15 mouse cellular contexts compared by ENCODE assay signal in genomic region chr11:82847571-82848000, GRCm38 (mm10). TPM values are rescaled to one million over a fixed set of nuclear protein-coding genes. Genes with fewer than 3 reads are reported as not detected.
DNase-seq lines count a peak whose midpoint lies in the region; ATAC-seq and TF ChIP-seq lines count a peak whose summit lies in the region.
"Had no signal": no experiment of that assay in that cellular context is flagged by ENCODE, and none has a peak within 500 bp of the region (broad histone marks: within the 10 kb centered on the region; RNA-seq: fewer than 3 reads in every experiment).

No protein-coding gene starts in this region.

- no peaks in the 10 kb centered on the region for H3K27me3 ChIP-seq in heart, postnatal 0 days (ENCODE audit: control insufficient read depth, insufficient read depth, low read length)
- no peaks in the 10 kb centered on the region for H3K27me3 ChIP-seq in heart, adult 2 months (ENCODE audit: control insufficient read depth, insufficient read depth, low read length)
- H3K27me3 ChIP-seq in liver, embryonic 16.5 days (ENCODE audit: control insufficient read depth, insufficient read depth, low read depth, low read length), result no peaks in the 10 kb centered on the region
- H3K27me3 ChIP-seq: neural tube, embryonic 12.5 days had no signal

- no peak for ATAC-seq in heart, postnatal 0 days (ENCODE audit: insufficient read depth, low read depth)
- ATAC-seq in liver, embryonic 16.5 days (ENCODE audit: low read depth), result peak; percentile 80

- no peaks in the 10 kb centered on the region for H3K9me3 ChIP-seq in heart, postnatal 0 days (replicated peaks; ENCODE audit: control insufficient read depth, low read length)
- H3K9me3 ChIP-seq in liver, embryonic 16.5 days (replicated peaks; ENCODE audit: control insufficient read depth, low read length), result no peaks in the 10 kb centered on the region
- H3K9me3 ChIP-seq: neural tube, embryonic 12.5 days had no signal

- TF ChIP-seq POLR2A in heart, adult 2 months (IDR thresholded peaks at IDR 0.05; ENCODE audit: insufficient read depth, low read depth, low read length), result no peak

- no peak for TF ChIP-seq EP300 in heart, postnatal 0 days (IDR thresholded peaks at IDR 0.05; ENCODE audit: low read depth)
- TF ChIP-seq EP300 in heart, adult 2 months (IDR thresholded peaks at IDR 0.05; ENCODE audit: insufficient read depth, low read depth, low read length), result no peak

- H3K4me2 ChIP-seq in heart, postnatal 0 days (ENCODE audit: low read depth, low read length), result no peak overlapping the region
- peak overlapping the region; percentile 84 for H3K4me2 ChIP-seq in liver, embryonic 16.5 days (ENCODE audit: low read depth, low read length)
- H3K4me2 ChIP-seq: neural tube, embryonic 12.5 days had no signal

- H3K79me2 ChIP-seq in heart, adult 2 months (replicated peaks; ENCODE audit: control insufficient read depth, insufficient read depth, low read length), result no peaks in the 10 kb centered on the region

- H3K27ac ChIP-seq in heart, postnatal 0 days (ENCODE audit: low read depth), result no peak overlapping the region
- H3K27ac ChIP-seq in heart, adult 2 months, result no peak overlapping the region
- peak overlapping the region; percentile 98 for H3K27ac ChIP-seq in liver, embryonic 16.5 days (ENCODE audit: low read length)
- H3K27ac ChIP-seq: macrophage; neural tube, embryonic 12.5 days had no signal

- H3K9ac ChIP-seq in heart, postnatal 0 days (replicated peaks; ENCODE audit: low read depth, low read length), result no peak overlapping the region
- H3K9ac ChIP-seq in heart, adult 2 months (ENCODE audit: low read depth, low read length), result no peak overlapping the region
- H3K9ac ChIP-seq in liver, embryonic 16.5 days (ENCODE audit: low read depth, low read length), result peak overlapping the region; percentile 49
- H3K9ac ChIP-seq: neural tube, embryonic 12.5 days had no signal

- no peak overlapping the region for H3K4me3 ChIP-seq in heart, postnatal 0 days (ENCODE audit: low read depth, low read length)
- no peak overlapping the region for H3K4me3 ChIP-seq in heart, adult 2 months
- peak overlapping the region; percentile 37 for H3K4me3 ChIP-seq in liver, embryonic 16.5 days (ENCODE audit: low read depth, low read length)
- H3K4me3 ChIP-seq: neural tube, embryonic 12.5 days had no signal

- no peak for TF ChIP-seq CTCF in heart, postnatal 0 days (IDR thresholded peaks at IDR 0.05; ENCODE audit: low read depth)
- TF ChIP-seq CTCF in heart, adult 2 months (IDR thresholded peaks at IDR 0.05), result no peak

- DNase-seq in heart, postnatal 0 days (ENCODE audit: low spot score), result peak; percentile 44
- no peak for DNase-seq in heart, adult 2 months
- DNase-seq in MEL-GATA-1-ER (ENCODE audit: extremely low read depth, low read depth), result peak; percentile 86
- DNase-seq in c-Kit-negative CD71-positive TER-119-positive erythroid progenitor cells, embryonic 14.5 days (ENCODE audit: low read depth, low spot score), result peak; percentile 90
- DNase-seq in layer of hippocampus, postnatal 36 days, result no peak
- no peak for DNase-seq in adrenal gland, adult (ENCODE audit: inconsistent age in 2 of 2, low spot score in 1 of 2)
- DNase-seq: adrenal gland, postnatal 25 days; cerebellum, postnatal 14 days; kidney, adult 18-20 months; thymus, postnatal 4 days had no signal

- WGBS in heart, postnatal 0 days, result 43% methylated on average over 6 of the region's 6 CpGs
- WGBS in heart, adult 2 months, result 59% methylated on average over 6 of the region's 6 CpGs
- WGBS in liver, embryonic 16.5 days (ENCODE audit: insufficient replicate concordance), result 23% methylated on average over 6 of the region's 6 CpGs

- intact Hi-C loops in heart, adult 2 months (cut with DNase I), result no loop called here

- H3K4me1 ChIP-seq in heart, postnatal 0 days (ENCODE audit: control insufficient read depth, insufficient read depth), result peaks cover 12% of the 10 kb centered on the region; the same call in 1 of the 2 replicates
- peaks cover 4% of the 10 kb centered on the region; the same call in 1 of the 2 replicates for H3K4me1 ChIP-seq in heart, adult 2 months (ENCODE audit: control insufficient read depth, insufficient read depth, low read length)
- peaks cover 78% of the 10 kb centered on the region for H3K4me1 ChIP-seq in liver, embryonic 16.5 days (ENCODE audit: control insufficient read depth, low read depth, low read length)

- no peaks in the 10 kb centered on the region for H3K36me3 ChIP-seq in heart, postnatal 0 days (replicated peaks; ENCODE audit: control insufficient read depth, insufficient read depth, low read length)
- no peaks in the 10 kb centered on the region for H3K36me3 ChIP-seq in heart, adult 2 months (ENCODE audit: control insufficient read depth, insufficient read depth, low read length)
- no peaks in the 10 kb centered on the region for H3K36me3 ChIP-seq in liver, embryonic 16.5 days (ENCODE audit: control insufficient read depth, insufficient read depth)
- H3K36me3 ChIP-seq: neural tube, embryonic 12.5 days had no signal

RNA-seq across cellular contexts. Expression of gene Rffl, which starts 23.4 kb away (rescaled TPM):
- total RNA-seq in heart, postnatal 0 days (2014; rRNA removed; ENCODE audit: low replicate concordance), result 3.8 and 4.8 TPM in 2 replicates
- 2.3 and 2.4 TPM in 2 replicates for polyA plus RNA-seq in heart, postnatal 0 days (2015; fragmentation: Nextera tagmentation; extraction: Ambion mirVana)
- total RNA-seq in heart, adult 2 months (2021), result 1 to 10 TPM; 4.0 to 4.3 TPM
- polyA plus RNA-seq in heart, adult 2 months (2012; rRNA removed), result 4.6 and 5.9 TPM in 2 replicates
- 25.8 and 26.4 TPM in 2 replicates for polyA plus RNA-seq in liver, embryonic 16.5 days (2015; fragmentation: Nextera tagmentation; extraction: Ambion mirVana)
- 10 to 100 TPM; 10.7 to 11.7 TPM for total RNA-seq in layer of hippocampus, postnatal 36 days (2021)

RNA-seq across cellular contexts. Expression of gene Rad51d, which starts 42.8 kb away (rescaled TPM):
- total RNA-seq in heart, postnatal 0 days (2014; rRNA removed; ENCODE audit: low replicate concordance), result 10.8 and 11.5 TPM in 2 replicates
- polyA plus RNA-seq in heart, postnatal 0 days (2015; fragmentation: Nextera tagmentation; extraction: Ambion mirVana), result 9.9 and 11.8 TPM in 2 replicates
- 1 to 10 TPM; 8.5 to 9.5 TPM for total RNA-seq in heart, adult 2 months (2021)
- 8.6 and 10.1 TPM in 2 replicates for polyA plus RNA-seq in heart, adult 2 months (2012; rRNA removed)
- 4.1 and 4.7 TPM in 2 replicates for polyA plus RNA-seq in liver, embryonic 16.5 days (2015; fragmentation: Nextera tagmentation; extraction: Ambion mirVana)
- 10 to 100 TPM; 14.1 to 15.7 TPM for total RNA-seq in layer of hippocampus, postnatal 36 days (2021)

RNA-seq across cellular contexts. Expression of gene Fndc8, which starts 44.3 kb away (rescaled TPM):
- total RNA-seq in heart, postnatal 0 days (2014; rRNA removed; ENCODE audit: low replicate concordance), result not detected in 2 replicates
- polyA plus RNA-seq in heart, postnatal 0 days (2015; fragmentation: Nextera tagmentation; extraction: Ambion mirVana), result 0.10 and 0.12 TPM in 2 replicates
- total RNA-seq in heart, adult 2 months (2021), result not detected
- 0.06 TPM in 1 of 2 replicates, not detected in the other for polyA plus RNA-seq in heart, adult 2 months (2012; rRNA removed)
- polyA plus RNA-seq in liver, embryonic 16.5 days (2015; fragmentation: Nextera tagmentation; extraction: Ambion mirVana), result 0.09 and 0.12 TPM in 2 replicates
- total RNA-seq in layer of hippocampus, postnatal 36 days (2021), result not detected
- total RNA-seq: left cerebral cortex, postnatal 36 days had no signal
- polyA plus RNA-seq: frontal cortex, adult 2 months; macrophage had no signal

Comparison
In these comparisons a context has a peak if more than half of its experiments do, and no peak if none do; other contexts are left out.
1. DNase-seq: peak in heart, postnatal 0 days (single experiment), MEL-GATA-1-ER (single experiment) and c-Kit-negative CD71-positive TER-119-positive erythroid progenitor cells, embryonic 14.5 days (single experiment); none in heart, adult 2 months (0 of 2), layer of hippocampus, postnatal 36 days (0 of 2) and adrenal gland, adult (0 of 2).